Mouse (Mus musculus) heart, adult 2 months (tissue): ENCODE measurements around the gene Yipf1.

Experiments used
- CTCF ChIP-seq: fragments of 200-600 bp; IDR thresholded peaks from 2 replicates; pipeline ENCODE4 v1.8.1; 2022; ENCODE audit warnings: antibody characterized with exemption, mild to moderate bottlenecking, moderate library complexity
- EP300 ChIP-seq: fragments of 200-500 bp; IDR thresholded peaks from 2 replicates; pipeline ENCODE4 v1.6.1; 2011; ENCODE audit warnings: low read depth, low read length, control low read depth; ENCODE audit not compliant: insufficient read depth
- POLR2A ChIP-seq: fragments of 200-500 bp; IDR thresholded peaks from 2 replicates; pipeline ENCODE4 v1.6.1; 2011; ENCODE audit warnings: mild to moderate bottlenecking, low read depth, low read length, control low read depth; ENCODE audit not compliant: insufficient read depth

DNA sequence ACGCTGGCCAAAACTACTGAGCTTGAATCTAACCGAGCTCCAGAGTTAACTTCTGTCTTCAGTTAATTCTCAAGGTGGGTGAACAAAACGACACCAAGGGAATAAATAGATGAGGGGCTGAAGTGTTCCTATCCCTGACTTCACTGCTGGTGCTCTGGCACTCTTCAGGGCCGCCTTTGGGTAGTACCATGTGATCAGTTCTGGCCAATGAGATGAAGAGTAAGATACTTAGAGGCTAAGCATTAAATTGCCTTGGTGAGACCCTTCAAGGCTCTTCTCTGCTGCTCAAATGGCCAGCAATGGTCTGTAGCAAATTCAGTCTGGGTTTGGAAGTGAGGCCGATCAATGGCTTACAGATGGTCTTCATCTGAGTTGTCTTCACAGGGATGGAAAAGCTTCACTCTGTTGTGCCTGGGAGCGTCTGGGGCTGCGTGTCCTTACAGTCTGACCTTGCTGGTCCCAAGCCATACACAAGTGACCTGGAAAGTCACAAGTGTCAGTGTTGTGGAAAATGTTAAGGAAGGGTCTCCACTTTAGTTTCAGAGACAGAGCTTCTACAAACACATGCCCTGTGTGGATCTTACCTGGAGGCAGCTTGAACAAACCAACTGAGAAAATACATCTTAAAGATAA is 33.2 kb upstream of the Yipf1 start:
- no peak for TF ChIP-seq POLR2A
- TF ChIP-seq CTCF = no peak
- no peak for TF ChIP-seq EP300
